Mouse (Mus musculus) intestine, embryonic 14.5 days (tissue): ENCODE measurements at regions not wholly inside any gene's neighbourhood (a gene's known extent, or its start where the extent isn't known, plus 50 kb on each side); places are given as distances from the start of the nearest gene placed in this dataset.
A peak's percentile ranks its signal among the peaks of the same experiment; 100 is the strongest.

Experiments
- ATAC-seq: fragments of 200-750 bp; cut with Nextera tagmentation; replicated peaks from 2 replicates; pipeline ENCODE4 v1.8.0; 2017; ENCODE audit warnings: low read depth, moderate number of reproducible peaks, moderate TSS enrichment, moderate library complexity; ENCODE audit not compliant: low FRiP score, low TSS enrichment
- DNase-seq: peaks from one replicate; pipeline ENCODE4 v3.0.0-alpha.2; 2018; ENCODE audit warnings: low spot score
- H3K27ac ChIP-seq: fragments of 300-500 bp; sonication (generic); 2 replicates; pipeline ENCODE4 v1.5.1; 2014; ENCODE audit warnings: low read depth, mild to moderate bottlenecking, control low read depth
- H3K27me3 ChIP-seq: fragments of 300-500 bp; sonication (generic); replicated peaks from 2 replicates; pipeline ENCODE4 v1.6.1; 2014; ENCODE audit warnings: low read length, control low read depth; ENCODE audit not compliant: control insufficient read depth, insufficient read depth
- H3K36me3 ChIP-seq: fragments of 300-500 bp; sonication (generic); 2 replicates; pipeline ENCODE4 v1.6.1; 2014; ENCODE audit warnings: low read length, control low read depth; ENCODE audit not compliant: control insufficient read depth, insufficient read depth
- H3K4me1 ChIP-seq: fragments of 300-500 bp; sonication (generic); replicated peaks from 2 replicates; pipeline ENCODE4 v1.6.1; 2014; ENCODE audit warnings: low read length, control low read depth, mixed read lengths; ENCODE audit not compliant: control insufficient read depth, insufficient read depth
- H3K4me2 ChIP-seq: fragments of 300-500 bp; sonication (generic); 2 replicates; pipeline ENCODE4 v1.6.1; 2014; ENCODE audit warnings: low read length
- H3K4me3 ChIP-seq: fragments of 300-500 bp; sonication (generic); 2 replicates; pipeline ENCODE4 v1.5.1; 2014; ENCODE audit warnings: low read depth, low read length, control low read depth, mixed read lengths
- H3K9ac ChIP-seq: fragments of 300-500 bp; sonication (generic); 2 replicates; pipeline ENCODE4 v1.6.1; 2014; ENCODE audit warnings: mild to moderate bottlenecking, low read length
- H3K9me3 ChIP-seq: fragments of 300-500 bp; sonication (generic); 2 replicates; pipeline ENCODE4 v1.6.1; 2016; ENCODE audit warnings: low read length, control low read depth; ENCODE audit not compliant: control insufficient read depth
- WGBS: fragments of 180-500 bp; shearing (Covaris S2); extraction: QIAGEN DNeasy Blood & Tissue Kit; methylation state at CpG from one replicate; pipeline ENCODE4 v1.1.7; 2014; 5-methylcytosine and 5-hydroxymethylcytosine counted together

- no peak overlapping the region for H3K27ac ChIP-seq
- no peaks in the 10 kb centered on the region; the same call in 1 of the 2 replicates for H3K4me1 ChIP-seq
- DNase-seq (peak; percentile 70), ATAC-seq (0 out of 2 replicates have a peak, but pooled peaks have one; percentile 64)
- peak overlapping the region; percentile 37 for H3K4me3 ChIP-seq
- H3K36me3 ChIP-seq: no peaks in the 10 kb centered on the region
- H3K27me3 ChIP-seq: peaks cover 9% of the 10 kb centered on the region
- WGBS: 2% methylated on average over 25 of the region's 25 CpGs
- H3K9ac ChIP-seq: peak overlapping the region; percentile 34; the same call in 1 of the 2 replicates
- H3K4me2 ChIP-seq: peak overlapping the region; percentile 75
- H3K9me3 ChIP-seq: no peaks in the 10 kb centered on the region
Measured at GRCm38 (mm10) chr10:26695212-26695933, 57.8 kb upstream of the Arhgap18 start.
